Mouse (Mus musculus) lung, postnatal 14 days (tissue): ENCODE data around the gene Afdn.

Experiments used
- DNase-seq: peaks from one replicate; pipeline ENCODE4 v3.0.0; 2021

Afdn gene

GRCm38 (mm10) chr17:13759853-13760627, at the start of gene Afdn:
Afdn (plus strand) TSS chr17:13760539.
- DNase-seq = peak; percentile 79

- no peak for DNase-seq
Observed at GRCm38 (mm10) chr17:13711173-13711572, 49.2 kb upstream of the Afdn start.

- no peak for DNase-seq
Observed at GRCm38 (mm10) chr17:13712116-13712515, 48.2 kb upstream of the Afdn start.

GRCm38 (mm10) chr17:13712518-13712917, 47.8 kb upstream of the Afdn start:
- no peak for DNase-seq

GRCm38 (mm10) chr17:13714128-13714527, 46.2 kb upstream of the Afdn start:
- DNase-seq = no peak

- peak; percentile 29 for DNase-seq
Observed at GRCm38 (mm10) chr17:13714654-13715053, 45.7 kb upstream of the Afdn start.

- no peak for DNase-seq
Observed at GRCm38 (mm10) chr17:13715511-13715910, 44.8 kb upstream of the Afdn start.

- DNase-seq = no peak
Observed at GRCm38 (mm10) chr17:13716336-13716735, 44.0 kb upstream of the Afdn start.

GRCm38 (mm10) chr17:13717428-13717827, 42.9 kb upstream of the Afdn start:
- no peak for DNase-seq

- DNase-seq = no peak
Observed at GRCm38 (mm10) chr17:13720187-13720586, 40.2 kb upstream of the Afdn start.

GRCm38 (mm10) chr17:13721372-13721771, 39.0 kb upstream of the Afdn start:
- DNase-seq = no peak

- no peak for DNase-seq
Observed at GRCm38 (mm10) chr17:13722434-13722833, 37.9 kb upstream of the Afdn start.

- no peak for DNase-seq
Observed at GRCm38 (mm10) chr17:13725004-13725550, 35.3 kb upstream of the Afdn start.

GRCm38 (mm10) chr17:13726832-13727355, 33.4 kb upstream of the Afdn start:
- no peak for DNase-seq

GRCm38 (mm10) chr17:13730980-13731726, 29.2 kb upstream of the Afdn start:
- DNase-seq = no peak

- DNase-seq = no peak
Observed at GRCm38 (mm10) chr17:13731727-13732112, 28.6 kb upstream of the Afdn start.

- no peak for DNase-seq
Observed at GRCm38 (mm10) chr17:13732685-13733084, 27.7 kb upstream of the Afdn start.

GRCm38 (mm10) chr17:13733971-13734370, 26.4 kb upstream of the Afdn start:
- DNase-seq = no peak

- DNase-seq = peak; percentile 47
Observed at GRCm38 (mm10) chr17:13735057-13735456, 25.3 kb upstream of the Afdn start.

GRCm38 (mm10) chr17:13735803-13736282, 24.5 kb upstream of the Afdn start:
- DNase-seq = no peak

- peak; percentile 41 for DNase-seq
Observed at GRCm38 (mm10) chr17:13737336-13737735, 23.0 kb upstream of the Afdn start.

GRCm38 (mm10) chr17:13738121-13738776, 22.1 kb upstream of the Afdn start:
- no peak for DNase-seq

- no peak for DNase-seq
Observed at GRCm38 (mm10) chr17:13738916-13739315, 21.4 kb upstream of the Afdn start.
